Mouse (Mus musculus) Muller cell, postnatal 12 days (primary cell): Measurements from ENCODE around the gene Lama1.
"Not testable (repeated sequence)": the region's sequence is repeated elsewhere in the genome, so short reads cannot be mapped to it uniquely, and the experiment has no call there.

ENCODE experiments used
- DNase-seq: peaks from one replicate; pipeline ENCODE4 v3.0.0-alpha.2; 2015; ENCODE audit errors: inconsistent ontology term

The Lama1 gene

DNA sequence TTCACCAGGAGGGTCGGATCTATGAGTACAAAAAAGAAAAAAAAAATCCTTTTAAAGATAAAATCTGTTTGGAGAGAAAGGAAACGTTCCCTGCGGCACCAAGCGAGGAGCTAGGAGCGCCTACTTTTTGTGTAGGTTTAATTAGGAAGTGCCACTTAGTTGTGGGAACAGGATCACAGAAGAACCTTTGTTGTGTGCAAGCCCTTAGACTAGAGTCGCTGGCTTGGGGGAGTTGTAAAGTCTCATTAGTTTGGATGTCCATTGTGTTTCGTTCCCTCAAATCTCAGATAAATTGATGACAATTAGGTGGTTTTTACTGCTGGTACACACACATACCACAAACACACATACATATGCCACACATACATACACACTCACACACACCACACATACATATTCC is 25.0 kb downstream of the Lama1 start:
- DNase-seq = peak; percentile 24

DNA sequence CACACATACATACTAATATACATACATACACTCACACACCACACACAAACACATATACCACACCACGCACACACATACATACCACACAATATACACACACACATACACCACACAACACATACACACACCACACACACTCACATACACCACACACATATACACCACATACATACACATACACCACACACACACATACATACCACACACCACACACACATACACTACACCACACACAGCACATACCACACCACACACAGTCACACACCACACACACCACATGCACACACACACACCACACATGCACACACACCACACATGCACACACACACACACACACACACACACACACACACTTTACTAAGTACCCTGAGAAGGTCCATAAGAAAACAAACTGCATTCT is 25.5 kb downstream of the Lama1 start:
- DNase-seq = no peak

DNA sequence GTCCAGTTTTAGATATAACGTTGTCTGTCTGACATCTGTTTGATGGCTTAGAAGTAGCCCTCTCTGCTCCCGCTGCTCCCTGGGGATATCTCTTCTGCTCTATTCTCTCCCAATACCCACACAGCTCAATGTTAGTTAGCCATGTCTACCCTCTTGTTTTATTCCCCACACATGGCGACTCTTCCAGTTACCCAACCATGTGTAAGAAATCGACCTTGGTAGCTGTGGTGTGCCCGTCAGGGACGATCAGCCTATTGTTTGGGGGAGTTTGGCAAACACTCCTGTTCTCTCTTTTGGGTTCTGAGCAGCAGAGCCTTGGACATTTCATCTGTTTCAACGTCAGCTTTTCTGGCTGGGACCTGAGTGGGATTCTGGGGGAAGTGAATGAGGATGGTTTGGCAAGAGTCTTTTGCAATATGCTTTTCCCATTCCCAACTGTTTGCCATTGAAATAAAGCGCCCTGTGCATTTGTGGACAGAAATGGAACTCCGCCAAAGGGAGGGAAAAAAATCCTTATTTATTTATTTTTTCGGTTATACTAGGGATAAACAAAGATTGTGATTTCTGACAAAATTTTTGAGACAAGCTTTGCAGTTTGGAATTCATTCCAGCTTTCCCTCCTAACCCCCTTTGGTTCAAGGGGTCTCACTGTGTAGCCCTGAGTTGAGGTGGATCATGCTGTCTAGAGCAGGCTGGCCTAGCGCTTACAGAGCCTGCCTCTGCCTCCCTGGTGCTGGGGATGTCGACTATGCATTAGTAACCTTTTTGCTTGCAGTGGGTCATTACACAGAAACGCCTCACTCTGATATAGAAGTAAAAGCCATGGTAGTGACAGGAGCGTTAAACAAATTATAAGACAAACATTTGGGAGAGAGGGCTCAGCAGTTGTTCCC is 26.4 kb downstream of the Lama1 start:
- peak; percentile 45 for DNase-seq

DNA sequence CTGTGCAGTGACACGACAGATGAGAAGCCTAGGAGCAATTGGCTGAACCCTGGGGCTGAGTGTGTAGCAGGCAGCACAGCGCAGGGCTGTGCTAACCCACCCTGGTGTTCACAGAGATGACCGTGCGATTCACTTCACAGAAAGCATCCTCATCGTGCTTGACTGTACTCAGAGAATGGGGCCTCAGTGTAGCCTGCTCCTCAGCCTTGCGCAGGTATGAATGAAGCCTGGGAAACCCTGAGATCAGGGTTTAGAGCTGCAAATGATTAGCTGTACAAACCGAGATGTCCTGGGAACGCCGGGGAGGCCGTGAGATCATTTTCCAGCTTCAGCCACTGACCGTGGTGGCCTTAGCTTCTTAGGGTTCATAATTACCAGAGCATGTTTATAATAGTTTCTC is 29.5 kb downstream of the Lama1 start:
- DNase-seq = no peak

DNA sequence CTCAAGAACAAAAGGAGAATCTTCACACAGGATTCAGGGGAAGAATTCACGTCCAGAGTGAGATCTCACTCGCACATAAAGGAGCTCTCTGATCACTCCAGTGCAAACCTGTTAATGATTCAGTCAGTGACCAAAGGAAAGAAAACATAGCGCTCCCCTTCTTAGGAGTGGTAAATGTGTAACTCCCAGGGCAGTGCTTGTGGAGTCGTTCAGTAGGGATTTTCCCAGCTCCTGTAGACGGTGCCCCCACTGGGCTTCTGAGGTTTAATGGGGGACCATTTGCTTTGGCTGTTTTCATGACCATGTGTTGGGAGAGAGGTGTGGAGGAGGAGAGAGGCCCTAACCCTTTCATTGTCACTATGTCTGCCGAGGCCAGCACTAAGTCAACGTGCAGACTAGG is 31.7 kb downstream of the Lama1 start:
- DNase-seq = no peak

DNA sequence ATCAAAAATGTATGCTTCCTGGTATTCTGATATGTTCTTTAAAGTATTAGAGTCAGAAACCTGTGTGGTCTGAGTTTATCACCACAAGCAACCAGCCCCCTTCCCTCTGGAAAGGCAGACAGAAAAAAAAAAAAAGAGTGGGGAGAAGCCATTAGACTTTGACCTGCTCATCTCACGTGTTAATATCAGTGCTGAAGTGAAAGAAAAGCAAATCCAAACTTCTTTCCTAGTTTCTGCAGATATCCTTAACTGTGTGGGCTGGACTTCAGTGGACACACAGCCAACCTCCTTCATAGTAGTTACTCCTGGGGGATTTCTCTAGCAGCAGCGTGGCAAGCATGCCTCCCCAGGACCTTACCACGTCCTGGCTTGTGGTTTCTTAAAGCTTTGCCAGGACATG is 34.0 kb downstream of the Lama1 start:
- no peak for DNase-seq

DNA sequence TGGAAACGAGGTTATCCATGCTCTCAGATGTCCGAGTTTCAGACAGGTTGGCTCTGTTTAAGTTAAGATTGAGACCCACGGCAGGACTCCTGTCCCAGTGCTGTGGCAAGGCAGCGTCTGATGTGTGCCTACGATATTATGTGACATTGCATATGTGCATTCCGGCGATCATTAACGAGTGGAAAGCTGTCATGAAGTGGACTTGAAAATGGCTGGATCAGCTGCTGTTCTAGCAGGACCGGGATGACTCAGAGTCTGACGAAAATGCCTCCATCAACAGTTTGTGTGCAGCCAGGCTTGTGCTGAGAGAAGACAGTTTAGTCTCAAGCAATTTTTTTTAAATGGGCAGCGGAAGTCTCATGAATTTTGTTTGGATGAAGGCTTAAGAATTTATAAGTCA is 34.9 kb downstream of the Lama1 start:
- peak; percentile 72 for DNase-seq

DNA sequence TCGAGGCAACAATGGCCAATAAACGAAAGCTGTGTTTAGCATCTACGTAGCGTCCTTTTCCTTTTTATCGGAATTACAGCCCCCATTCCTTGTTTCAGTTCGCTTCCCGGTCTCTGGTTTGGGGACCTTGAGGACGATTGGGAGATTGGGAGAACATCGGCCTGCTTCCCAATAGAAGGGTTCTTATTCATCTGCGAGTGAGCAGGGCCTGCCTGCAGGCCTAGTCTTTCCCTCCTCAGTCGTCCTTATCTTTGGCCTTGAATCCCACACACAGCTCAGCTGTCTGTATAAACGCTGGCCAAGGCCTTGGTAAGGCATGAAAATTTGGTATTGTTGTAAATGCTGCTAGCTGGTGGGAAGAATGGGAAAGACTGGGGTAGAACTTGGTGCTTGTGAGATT is 36.5 kb downstream of the Lama1 start:
- DNase-seq = no peak

DNA sequence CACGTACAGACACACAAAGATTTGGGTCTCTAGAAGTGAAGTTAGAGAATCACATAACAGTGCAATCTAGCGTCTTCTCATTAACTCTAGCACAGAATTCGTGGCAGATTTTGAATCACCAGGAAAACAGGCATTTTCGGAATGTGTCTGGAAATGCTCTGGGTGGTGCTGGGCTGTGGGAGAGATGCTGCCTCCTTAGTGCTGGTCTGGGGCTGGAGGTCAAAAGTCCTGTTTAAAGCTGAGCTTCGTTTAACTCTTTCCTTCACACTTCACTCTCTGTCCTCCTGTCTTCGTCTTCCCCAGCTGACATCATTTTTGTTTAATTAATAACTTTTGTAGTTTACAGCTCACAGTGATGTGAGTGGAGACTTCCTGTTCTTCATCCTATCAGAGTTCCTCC is 38.7 kb downstream of the Lama1 start:
- DNase-seq = no peak

DNA sequence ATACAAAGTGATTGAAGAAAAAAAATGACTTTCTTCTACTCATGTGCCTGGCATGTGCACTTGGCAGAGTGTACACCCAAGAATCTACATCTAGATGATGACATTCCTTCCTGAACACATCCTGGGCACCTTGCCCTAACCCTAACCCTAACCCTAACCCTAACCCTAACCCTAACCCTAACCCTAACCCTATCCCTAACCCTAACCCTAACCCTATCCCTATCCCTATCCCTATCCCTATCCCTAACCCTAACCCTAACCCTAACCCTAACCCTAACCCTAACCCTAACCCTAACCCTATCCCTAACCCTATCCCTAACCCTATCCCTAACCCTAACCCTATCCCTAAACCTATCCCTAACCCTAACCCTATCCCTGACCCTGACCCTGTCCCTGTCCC is 44.2 kb downstream of the Lama1 start:
- not testable (repeated sequence) for DNase-seq

DNA sequence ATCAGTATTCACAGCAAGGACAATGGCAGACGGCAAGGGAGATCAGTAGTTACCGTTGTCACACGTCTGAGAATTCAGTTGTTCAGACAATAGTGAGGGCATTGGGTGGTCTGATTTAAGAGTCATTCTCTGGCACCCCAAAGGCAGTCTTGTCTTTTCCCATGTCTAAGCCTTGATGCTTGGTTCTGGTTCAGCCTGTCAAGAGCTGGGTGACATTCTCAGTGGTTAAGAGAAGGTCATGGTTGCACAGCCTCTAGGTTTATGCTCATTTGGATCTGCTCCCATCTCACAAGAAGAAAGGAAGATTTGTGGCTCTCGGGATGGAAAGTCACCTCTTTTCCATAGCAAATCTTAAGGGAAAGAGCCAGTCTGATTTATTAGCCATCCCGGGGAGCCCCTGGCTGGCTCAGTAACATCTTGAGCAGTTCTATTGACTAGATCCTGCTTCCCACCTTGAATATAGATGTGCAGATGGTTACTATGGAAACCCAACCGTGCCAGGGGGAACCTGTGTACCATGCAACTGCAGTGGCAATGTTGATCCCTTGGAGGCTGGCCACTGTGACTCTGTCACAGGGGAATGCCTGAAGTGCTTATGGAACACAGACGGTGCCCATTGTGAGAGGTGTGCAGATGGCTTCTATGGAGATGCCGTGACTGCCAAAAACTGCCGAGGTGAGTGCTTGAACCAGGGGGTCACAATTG is 67.3 kb downstream of the Lama1 start:
- DNase-seq = no peak

DNA sequence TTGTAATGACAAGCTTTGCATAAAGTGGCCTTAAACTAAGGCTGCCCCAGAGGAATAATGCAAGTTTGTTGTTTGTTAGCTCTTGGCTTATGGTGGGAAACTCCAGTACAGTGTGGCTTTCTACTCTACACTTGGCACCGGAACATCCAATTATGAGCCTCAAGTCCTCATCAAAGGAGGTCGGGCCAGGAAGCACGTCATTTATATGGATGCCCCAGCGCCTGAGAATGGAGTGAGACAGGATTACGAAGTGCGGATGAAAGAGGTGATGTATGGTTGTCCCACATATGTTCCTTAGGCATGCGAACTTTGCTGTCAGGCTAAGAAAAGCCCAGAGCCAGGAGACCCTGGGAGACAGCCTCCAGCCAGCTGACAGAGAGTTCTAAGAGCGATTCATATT is 76.5 kb downstream of the Lama1 start:
- no peak for DNase-seq

DNA sequence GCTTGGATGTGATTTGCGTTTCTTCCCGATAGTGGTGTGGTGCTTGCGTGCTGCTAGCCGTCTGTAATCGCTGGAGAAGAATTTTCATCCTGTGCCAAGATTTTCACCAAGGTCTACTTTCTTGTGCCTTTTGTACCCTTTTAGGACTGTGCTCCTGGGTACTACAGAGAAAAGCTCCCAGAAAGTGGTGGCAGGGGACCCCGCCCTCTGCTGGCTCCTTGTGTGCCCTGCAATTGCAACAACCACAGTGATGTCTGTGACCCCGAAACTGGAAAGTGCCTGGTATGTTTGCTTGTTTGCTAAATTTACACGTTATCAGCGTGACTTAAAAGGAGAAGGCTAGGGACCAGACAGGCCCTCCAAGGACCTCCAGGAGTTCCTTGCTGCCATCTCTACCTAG is 79.7 kb downstream of the Lama1 start:
- DNase-seq = peak; percentile 9

DNA sequence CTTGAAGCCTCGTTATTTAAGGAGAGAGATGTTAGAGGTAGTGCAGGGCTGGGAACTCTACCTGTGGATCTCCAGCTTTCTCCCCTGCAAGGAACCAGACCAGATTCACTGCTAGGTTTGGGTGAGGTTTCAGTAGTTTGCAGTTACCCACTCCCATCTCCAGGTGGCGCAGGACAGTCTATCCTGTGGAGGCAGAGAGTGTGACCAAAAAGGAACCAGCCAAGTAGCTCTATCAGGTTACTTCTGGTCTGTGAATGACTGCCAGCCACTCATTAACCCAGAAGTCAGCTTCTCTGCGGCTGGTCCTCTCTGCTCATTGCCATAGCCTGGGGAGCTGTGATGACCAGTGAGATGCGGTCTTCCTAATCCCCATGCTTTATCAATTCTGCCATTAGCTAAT is 82.8 kb downstream of the Lama1 start:
- DNase-seq = peak; percentile 69

DNA sequence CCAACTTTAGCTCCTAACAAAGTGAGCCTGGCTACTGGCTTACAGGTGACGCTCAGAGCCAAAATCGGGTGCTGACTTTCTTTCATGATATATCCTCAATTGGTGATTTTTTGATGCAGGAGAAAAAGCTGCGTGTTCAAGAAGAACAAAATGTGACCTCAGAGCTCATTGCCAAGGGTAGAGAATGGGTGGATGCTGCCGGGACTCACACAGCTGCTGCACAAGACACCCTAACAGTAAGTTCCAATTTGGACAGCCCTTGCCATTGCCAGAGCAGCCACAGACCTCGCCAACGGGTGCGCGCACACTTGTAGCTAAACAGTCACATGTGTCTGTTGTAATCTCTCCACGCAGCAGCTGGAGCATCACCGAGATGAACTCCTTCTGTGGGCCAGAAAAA is 94.0 kb downstream of the Lama1 start:
- DNase-seq = no peak

DNA sequence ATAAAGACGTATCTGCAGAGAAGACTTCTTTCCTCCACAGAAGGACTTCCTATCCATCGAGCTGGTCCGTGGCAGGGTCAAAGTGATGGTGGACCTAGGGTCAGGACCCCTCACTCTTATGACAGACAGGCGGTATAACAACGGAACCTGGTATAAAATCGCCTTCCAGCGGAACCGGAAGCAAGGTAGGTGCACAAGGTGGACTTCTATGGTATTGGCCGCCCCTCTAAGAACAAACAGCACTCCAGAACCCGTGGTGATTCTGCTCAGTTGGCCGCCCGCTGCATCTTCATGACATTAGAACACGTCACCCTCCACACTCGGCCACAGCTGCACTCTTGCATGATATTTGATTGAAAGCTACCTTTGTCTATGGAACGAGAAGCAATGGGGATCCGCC is 112.1 kb downstream of the Lama1 start:
- DNase-seq = no peak

DNA sequence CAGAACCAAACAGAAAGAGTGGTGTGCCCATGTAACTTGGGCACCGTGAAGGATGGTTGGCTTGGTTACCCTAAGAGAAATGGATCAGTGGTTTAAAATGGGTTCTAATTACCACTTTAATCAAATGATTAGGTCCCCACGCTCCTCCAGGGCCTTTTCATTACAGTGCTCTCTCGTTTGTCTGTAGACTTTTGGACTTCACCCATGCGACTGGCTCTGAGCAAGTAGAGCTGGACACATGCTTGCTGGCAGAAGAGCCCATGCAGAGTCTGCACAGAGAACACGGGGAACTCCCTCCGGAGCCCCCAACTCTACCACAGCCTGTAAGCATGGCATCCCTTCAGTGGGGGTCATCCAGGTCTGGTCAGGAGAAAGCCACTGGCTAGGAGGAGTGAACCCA is 116.6 kb downstream of the Lama1 start:
- no peak for DNase-seq

DNA sequence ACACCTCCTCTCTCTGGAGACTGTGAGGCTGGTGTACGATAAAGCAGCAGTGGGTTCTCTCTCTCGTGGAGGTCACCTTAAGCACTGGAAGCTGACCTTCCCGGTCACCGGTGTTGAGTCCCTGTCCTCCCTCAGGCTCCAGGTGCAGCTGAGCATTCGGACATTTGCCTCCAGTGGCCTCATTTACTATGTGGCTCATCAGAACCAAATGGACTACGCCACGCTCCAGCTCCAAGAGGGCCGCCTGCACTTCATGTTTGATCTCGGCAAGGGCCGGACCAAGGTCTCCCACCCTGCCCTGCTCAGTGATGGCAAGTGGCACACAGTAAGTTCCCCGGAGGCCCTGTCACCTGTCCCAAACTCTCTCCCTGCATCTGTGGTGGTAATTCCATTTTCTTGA is 118.7 kb downstream of the Lama1 start:
- no peak for DNase-seq

DNA sequence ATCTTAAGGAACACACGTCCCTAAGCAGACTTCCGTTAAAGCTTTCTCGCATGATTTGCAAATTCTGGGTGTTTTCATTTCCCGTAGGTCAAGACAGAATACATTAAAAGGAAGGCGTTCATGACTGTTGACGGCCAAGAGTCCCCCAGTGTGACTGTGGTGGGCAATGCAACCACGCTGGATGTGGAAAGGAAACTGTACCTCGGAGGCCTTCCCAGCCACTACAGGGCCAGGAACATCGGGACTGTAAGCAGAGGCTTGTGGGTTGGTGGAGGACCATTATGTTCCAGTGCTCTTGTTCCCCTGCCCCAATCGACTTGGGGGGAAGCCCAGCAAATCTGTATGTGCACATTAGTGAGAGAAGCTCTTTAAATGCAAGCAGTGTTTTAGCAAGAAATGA is 119.9 kb downstream of the Lama1 start:
- no peak for DNase-seq

DNA sequence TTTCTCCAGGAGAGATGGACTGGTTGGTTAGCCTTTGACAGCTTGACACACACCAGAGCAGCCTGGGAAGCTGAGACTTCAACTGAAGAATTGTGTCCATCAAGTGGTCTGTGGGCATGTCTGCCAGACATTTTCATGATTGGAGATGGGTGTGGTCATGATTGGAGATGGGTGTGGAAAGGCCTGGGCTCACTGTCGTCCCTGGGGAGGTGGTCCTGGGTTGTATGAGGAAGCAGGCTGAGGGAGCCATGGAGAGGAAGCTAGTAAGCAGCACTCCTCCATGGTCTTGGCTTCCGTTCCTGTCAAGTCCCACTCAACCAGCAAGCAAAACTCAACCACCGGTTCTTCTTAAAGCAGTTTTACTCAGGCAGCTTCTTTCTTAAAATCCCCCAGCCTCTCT is 130.4 kb downstream of the Lama1 start:
- DNase-seq = no peak

DNA sequence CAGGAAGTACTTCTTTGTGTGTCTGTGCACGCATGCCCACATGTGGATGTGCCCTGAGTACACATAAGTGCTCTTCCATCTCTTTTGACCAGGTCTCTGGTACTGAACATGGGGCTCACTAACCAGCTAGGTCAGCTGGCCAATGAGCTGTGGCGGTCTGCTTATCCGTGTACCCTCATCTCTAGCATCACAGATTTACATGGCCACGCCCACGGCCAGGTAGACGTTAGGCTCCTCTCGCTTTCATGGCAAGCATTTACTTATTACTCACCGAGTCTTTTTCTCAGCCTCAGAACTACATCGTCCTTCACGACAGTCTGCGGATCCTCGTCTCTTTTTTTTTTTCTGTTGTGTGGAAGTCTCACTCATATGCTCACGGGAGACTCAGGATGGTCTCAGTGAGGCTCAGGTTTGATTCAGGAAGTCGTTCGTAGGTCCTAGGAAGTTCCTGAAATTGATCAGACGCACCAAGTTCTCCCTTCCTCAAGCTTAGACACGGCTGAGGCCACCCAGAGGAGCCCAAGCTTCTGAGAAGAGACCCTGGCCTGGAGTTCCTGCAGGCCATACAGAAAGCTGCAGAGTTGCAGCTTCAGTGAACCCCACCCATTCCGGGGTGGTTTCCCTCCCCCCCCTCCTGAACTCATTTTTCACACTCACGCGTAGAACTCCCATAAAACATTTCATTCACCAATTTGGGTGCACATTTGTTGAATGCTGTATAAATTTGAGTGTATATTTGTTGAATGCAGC is 139.3 kb downstream of the Lama1 start:
- DNase-seq = no peak

DNA sequence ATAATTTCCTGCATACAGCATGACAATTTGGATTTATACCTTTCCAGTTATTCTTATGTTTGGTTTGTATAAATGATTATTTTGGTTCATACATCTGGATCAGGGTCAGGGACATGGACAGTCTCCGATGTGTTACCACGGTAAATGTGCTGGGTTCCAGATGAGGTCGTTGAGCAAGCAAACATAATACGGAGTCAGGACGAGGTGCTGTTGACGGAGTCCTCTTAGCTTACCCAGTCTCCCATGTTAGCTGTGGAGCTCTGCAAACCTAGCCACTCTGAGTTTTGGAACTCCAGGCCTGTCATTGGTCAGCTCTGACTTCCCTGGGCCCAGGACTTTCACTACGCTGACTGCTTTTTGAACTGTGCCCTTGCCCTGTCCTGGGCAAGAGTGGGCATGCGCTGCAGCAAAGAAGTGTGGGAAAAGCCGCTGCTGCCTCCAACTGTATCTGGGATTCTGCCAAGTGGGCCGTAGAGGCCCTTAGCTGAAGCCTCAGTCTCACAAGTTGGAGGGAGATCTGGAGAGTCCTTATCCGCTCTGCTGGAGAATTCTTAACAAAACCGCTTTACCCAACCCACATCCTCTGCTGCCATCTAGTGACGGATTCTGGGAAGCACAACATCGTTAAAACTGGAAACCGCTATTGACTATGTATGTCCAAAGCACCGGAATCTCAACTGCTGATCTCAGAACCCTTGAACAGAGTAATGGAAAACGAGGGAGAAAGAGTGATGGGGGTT is 140.5 kb downstream of the Lama1 start:
- DNase-seq = peak; percentile 77
